Mouse (Mus musculus): Measurements from ENCODE around the gene Ccdc120.
"Not testable (repeated sequence)": the region's sequence is repeated elsewhere in the genome, so short reads cannot be mapped to it uniquely, and the experiment has no call there.

Ccdc120 gene

DNA sequence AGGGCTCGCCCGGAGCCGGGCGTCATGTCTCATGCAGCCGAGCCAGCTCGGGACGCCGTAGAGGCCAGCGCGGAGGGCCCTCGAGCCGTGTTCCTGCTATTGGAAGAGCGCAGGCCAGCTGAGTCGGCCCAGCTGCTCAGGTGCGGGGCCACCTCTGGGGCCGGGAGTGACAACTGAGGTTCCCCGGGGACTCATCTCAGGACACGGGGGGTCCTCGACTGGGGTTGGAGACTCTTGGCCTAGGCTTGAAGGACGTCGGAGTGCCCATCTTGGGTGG, 12.2 kb upstream of the Ccdc120 start:
- in situ Hi-C loops (cut with MboI; ENCODE audit: unreplicated experiment in 2 of 2) = no loop called here

DNA sequence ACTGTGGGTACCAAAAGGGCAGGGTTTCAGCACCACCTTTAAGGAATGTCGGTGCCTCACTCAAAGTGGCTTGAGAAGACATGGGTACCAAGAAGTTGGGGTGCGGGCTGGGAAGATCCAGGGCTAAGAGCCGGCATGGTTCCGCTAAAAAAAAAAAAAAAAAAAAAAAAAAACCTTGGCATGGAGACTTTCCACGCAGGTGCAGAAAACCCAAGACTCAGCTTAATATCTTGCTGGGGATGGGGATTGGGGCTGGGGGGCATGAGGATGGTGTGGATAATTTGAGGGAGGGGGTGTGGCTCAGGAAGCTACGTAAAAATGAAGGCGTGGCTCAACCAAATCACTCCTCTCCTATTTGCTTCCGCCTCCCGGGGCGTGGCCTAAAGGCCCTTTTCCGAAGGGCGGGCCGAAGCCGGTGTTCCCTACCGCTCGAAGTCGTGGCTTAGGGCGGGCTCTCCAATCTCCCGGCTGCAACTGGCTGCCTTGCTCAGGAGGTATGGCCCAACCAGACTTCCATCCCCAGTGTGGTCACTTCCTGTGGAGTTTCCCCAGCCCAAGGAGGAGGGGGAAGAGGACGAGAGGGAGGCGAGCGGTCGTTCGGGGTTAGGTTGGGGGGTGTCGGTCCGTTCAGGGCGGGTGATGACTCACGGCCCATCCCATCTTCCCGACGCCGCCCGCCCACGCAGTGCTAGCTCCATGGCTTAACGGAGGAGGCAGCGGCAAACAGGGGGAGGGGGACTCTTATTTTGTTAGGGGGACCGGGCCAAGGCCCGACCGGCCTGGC, 11.6 kb upstream of the Ccdc120 start, which contains the start of gene Tfe3:
Tfe3 (plus strand) TSS at position 424 of the 784 bp plus-strand sequence.
- in situ Hi-C loops (cut with MboI; ENCODE audit: unreplicated experiment in 2 of 2) = no loop called here

DNA sequence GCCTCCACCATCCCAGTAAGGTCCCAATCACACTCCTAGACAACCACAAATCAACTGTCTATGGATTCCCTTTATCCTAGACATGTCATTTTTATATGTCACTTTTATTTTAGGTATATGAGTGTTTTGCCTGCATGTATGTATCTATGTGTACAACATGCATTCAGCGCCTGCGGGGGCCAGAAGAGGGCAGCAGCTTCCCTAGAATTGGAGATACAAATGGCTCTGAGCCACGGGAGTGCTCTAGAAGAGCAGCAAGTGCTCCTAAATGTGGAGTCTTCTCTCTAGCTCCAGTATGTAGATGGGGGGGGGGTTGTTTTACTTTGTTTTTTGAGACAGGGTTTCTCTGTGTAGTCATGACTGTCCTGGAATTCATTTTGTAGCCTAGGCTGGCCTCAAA, 2.9 kb upstream of the Ccdc120 start:
- in situ Hi-C loops (cut with MboI; ENCODE audit: unreplicated experiment in 2 of 2) = loop anchor here in 1 of 2 experiments (5.0 kb wide), 1 partner anchor 264 kb away; the partner anchor contains the start of gene Glod5

GRCm38 (mm10) chrX:7745429-7745828, 5.3 kb downstream of the Ccdc120 start:
- in situ Hi-C loops (cut with MboI; ENCODE audit: unreplicated experiment in 2 of 2) = loop anchor here (5.0 to 10.0 kb wide), 2 partner anchors 47 to 49 kb away; no protein-coding TSS in a partner anchor

DNA sequence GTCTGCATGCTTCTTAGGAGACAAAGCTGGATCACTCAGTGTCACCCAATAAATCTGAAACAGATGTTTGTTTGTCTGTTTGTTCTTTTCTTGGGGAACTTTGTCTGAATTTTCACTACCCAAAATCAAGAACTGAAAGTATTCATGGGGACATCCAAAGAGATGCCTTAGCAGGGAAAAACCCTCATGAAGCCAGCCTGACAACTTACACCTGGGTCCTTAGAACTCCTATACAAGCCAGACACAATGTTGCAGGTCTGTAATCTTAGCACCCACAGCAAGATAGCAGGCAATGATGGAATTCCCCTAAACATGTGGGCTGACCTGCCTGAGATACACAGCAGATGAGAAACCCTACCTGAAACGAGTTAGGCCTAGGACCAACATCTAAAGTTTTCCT, 5.8 kb downstream of the Ccdc120 start:
- in situ Hi-C loops (cut with MboI; ENCODE audit: unreplicated experiment in 2 of 2) = loop anchor here (5.0 to 10.0 kb wide), 2 partner anchors 47 to 50 kb away; no protein-coding TSS in a partner anchor

GRCm38 (mm10) chrX:7743470-7743869, 7.2 kb downstream of the Ccdc120 start:
- in situ Hi-C loops (cut with MboI; ENCODE audit: unreplicated experiment in 2 of 2) = loop anchor here in 1 of 2 experiments (10.0 kb wide), 1 partner anchor 51 kb away; no protein-coding TSS in a partner anchor

DNA sequence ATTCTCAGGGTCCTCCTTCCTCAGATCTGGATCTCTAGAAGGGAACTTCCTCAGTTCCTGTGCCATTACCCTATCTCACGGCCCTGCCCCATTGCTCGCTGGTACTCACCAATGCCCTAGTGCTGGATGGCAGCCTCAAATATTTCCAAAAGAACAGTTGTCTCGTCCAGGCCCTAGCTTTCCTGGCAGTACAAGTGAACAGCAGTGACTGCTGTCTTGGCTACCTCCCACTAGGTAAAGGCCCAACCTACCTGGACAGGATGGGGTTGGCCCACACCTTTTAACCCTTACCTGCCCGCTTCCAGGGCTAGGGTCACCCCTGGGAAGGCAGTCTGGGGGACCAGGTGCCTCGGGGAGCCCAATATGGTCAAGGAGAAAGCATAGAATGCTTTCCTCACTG, 9.6 kb downstream of the Ccdc120 start:
- in situ Hi-C loops (cut with MboI; ENCODE audit: unreplicated experiment in 2 of 2) = loop anchor here in 1 of 2 experiments (10.0 kb wide), 1 partner anchor 54 kb away; no protein-coding TSS in a partner anchor

DNA sequence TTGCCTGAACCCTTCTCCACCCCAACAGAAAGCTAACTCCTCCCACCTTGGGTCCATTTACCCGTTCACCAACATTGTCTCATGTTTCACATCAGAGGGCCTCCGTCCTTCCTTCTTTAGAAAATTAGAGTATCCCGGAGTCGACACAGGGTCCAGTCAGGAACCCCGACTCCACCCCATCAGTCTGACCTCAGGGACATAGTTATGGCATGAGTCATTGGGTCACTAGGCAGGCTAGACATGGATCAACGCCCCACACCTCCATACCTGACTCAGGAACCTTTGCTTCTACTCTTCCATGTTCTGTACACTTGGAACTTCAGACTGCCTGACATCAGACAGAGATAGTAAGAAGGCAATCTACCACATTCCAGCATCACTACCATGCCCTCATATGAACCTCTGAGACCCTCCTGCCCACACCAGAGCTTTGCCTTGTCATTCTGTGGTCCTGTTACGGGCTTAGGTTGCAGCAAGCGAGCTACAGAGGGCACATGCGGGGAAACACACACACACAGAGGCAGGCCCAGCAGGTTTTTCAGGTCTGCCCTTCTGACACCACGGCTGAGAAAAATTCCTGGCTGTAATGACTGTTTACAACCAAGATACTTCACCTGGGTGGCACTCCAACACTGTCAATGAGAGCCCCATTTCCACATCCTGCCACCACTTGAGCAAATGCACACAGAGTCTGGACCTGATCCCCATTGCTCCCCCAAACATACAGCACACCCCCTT, 10.5 kb downstream of the Ccdc120 start:
- in situ Hi-C loops (cut with MboI; ENCODE audit: unreplicated experiment in 2 of 2) = loop anchor here in 1 of 2 experiments (10.0 kb wide), 1 partner anchor 55 kb away; no protein-coding TSS in a partner anchor

DNA sequence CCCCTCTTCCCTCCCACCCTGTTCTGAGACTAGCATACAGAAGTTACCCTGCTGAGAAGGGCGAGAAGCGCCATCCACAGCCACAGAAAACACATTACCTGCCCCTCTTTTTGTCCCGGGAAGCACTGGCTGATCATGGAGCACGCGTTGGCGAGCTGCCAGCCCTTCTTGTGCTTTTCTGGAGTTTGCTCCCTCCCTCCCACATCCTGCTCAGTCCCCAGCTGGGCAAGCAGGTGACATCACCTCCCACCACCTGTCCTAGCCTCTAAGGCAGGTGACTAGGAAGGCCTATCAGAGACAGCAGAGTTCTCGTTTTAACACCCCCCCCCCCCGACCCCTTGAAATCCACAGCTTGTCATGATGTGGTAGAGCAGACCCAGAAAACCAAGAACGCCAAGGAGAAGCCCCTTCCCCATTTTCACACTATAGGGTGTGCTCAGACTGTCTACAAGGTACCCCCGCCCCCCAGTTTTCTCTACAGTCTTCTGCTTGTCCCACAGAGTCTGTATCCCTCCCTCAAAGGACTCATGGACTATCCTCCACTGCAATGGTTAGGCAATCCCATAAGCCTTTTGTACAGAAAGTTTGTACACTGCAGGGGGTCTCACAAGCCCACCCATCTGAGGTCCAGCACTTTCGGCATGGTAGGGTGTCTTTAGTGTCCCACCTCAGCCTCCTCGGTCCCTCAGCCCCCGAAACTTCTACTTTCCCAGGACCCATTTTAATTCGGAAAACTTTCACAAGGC, 11.2 kb downstream of the Ccdc120 start:
- in situ Hi-C loops (cut with MboI; ENCODE audit: unreplicated experiment in 2 of 2) = loop anchor here in 1 of 2 experiments (10.0 kb wide), 1 partner anchor 55 kb away; no protein-coding TSS in a partner anchor

DNA sequence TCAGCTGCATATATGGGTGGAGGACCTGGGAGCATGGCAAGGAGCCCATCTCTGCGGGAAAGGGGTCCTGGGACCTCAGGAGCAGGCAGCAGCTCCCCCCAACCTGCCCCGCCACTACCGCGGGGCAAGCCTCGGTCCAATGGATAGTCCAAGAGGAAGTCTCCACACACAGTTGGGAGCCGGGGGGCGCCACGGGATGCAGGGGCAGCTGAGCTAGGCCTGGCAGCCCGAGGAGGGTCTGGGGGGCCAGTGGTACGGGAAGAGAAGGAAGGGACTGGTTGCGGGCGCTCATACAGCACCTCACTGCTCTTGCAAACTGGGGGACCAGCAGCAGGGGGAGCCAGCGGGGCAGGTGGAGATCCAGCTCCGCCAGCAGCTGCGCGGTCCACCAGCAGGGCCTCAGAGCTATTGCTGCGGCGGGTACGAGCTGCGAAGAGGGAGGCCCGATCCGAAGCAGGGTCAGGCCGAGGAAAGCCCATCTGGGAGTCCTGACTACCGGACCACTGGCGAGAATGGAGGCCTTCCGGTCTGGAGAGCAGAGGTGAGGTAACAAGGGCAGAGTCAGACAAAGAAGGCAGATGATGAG, 17.0 kb downstream of the Ccdc120 start:
- in situ Hi-C loops (cut with MboI; ENCODE audit: unreplicated experiment in 2 of 2) = no loop called here

- in situ Hi-C loops (cut with MboI; ENCODE audit: unreplicated experiment in 2 of 2) = no loop called here
These were observed 21.8 kb downstream of the Ccdc120 start for GRCm38 (mm10) chrX:7728922-7729265.

- in situ Hi-C loops (cut with MboI; ENCODE audit: unreplicated experiment in 2 of 2) = no loop called here
These were observed 22.3 kb downstream of the Ccdc120 start, which contains the start of gene Praf2 for GRCm38 (mm10) chrX:7728215-7728921. Praf2 (plus strand) TSS chrX:7728439.

DNA sequence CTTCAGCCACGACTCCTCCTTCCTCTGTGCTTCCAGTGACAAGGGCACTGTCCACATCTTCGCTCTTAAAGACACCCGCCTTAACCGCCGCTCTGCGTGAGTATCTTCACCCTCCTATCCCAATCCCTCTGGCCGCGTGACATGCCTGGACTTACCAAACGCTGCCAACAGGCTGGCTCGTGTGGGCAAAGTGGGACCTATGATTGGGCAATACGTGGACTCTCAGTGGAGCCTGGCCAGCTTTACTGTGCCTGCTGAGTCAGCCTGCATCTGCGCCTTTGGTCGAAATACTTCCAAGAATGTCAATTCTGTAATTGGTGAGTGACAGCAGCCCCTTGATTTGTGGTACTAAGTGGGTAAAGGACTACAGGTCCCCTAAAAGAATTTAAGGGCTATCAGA, 23.5 kb downstream of the Ccdc120 start:
- in situ Hi-C loops (cut with MboI; ENCODE audit: unreplicated experiment in 2 of 2) = no loop called here

DNA sequence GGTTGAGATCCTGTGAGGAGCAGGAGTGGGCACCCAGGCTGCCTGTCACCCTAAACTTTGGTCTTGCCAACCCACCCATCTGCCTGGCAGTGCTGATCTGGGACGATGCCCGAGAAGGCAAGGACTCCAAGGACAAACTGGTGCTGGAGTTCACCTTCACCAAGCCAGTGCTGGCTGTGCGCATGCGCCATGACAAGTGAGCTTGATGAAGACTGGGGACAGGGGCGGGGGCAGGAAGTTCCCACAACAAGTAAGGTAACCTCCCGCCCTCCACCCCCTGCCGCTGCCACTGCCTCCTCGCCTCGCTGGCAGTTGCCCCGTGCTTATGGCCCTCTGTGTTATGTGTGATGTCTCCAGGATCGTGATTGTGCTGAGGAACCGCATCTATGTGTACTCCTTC, 24.9 kb downstream of the Ccdc120 start:
- in situ Hi-C loops (cut with MboI; ENCODE audit: unreplicated experiment in 2 of 2) = no loop called here

DNA sequence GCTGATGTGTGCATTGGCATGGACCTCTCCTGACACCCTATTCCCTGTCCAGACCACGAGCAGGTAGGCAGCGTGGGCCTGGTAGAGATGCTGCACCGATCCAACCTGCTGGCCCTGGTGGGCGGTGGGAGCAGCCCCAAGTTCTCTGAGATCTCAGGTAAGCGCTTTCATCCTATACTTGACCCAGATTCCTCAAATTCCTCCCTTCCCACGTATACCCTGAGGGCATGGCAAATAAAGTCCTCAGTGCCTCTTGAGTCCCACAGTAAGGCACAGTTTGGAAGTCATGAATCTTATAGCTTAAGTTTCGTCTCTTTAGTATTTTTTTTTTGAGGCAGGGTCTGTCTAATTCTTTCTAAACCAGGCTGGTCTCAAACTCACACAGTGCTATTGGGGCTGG, 26.6 kb downstream of the Ccdc120 start:
- in situ Hi-C loops (cut with MboI; ENCODE audit: unreplicated experiment in 2 of 2) = no loop called here

DNA sequence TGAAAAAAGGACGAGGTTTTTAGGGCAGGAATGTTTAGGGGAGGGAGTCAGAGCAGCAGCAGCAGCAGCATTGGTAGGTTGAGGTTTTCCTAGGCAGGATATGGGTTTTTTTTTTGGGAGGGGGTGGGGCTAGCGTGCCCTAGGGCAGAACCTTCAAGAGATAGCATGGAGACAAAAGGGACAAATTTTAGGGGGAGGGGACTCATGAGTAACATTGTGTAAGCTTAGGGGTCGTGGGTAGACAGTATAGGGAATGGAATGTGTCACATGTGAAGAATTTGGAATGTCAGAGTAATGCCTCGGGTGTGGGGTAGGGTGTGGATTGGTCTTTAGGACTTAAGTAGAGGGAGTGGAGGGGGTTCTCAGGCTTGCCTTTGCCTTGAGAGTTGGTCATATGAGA, 28.0 kb downstream of the Ccdc120 start:
- in situ Hi-C loops (cut with MboI; ENCODE audit: unreplicated experiment in 2 of 2) = no loop called here

- in situ Hi-C loops (cut with MboI; ENCODE audit: unreplicated experiment in 2 of 2) = no loop called here
These were observed 28.5 kb downstream of the Ccdc120 start for GRCm38 (mm10) chrX:7722282-7722611.

DNA sequence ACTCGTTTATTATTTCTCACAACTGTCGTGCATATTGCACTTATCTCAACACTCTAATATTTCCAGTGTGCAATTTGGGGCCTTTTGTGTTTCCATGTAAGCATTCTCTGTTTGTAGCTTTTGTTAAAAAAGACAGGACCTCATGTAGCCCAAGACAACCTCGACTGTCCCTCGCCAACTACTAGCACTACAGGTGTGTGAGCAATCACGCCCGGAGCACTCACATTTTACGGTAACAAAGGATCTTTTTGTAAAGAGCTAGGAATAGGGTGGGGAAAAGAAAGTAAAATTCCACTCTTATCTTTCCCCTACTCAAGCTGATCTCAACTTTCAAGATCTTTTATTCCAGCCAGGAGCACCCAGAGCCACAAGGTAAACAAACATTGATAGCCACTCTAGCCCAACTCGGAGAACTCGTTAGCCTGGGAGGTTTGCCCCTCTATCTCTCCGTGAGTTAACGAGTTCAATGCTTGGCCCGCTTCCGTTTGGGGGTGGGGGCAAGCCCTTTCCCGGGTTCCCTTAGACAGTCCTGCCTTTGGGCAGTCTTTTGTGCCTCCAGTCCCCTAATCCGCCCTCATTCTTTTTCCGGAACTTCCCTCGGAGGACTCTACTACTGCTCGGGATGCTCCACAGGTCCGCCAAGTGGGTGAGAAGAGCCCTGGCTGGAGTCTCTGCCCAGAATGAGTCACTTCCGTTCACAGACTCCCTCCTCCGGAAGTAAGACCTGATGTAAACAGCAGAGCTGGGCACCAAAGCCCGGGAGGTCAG, 29.0 kb downstream of the Ccdc120 start, which contains the start of gene Gm45208:
Gm45208 (plus strand) TSS at position 732 of the 768 bp plus-strand sequence.
- in situ Hi-C loops (cut with MboI; ENCODE audit: unreplicated experiment in 2 of 2) = no loop called here

DNA sequence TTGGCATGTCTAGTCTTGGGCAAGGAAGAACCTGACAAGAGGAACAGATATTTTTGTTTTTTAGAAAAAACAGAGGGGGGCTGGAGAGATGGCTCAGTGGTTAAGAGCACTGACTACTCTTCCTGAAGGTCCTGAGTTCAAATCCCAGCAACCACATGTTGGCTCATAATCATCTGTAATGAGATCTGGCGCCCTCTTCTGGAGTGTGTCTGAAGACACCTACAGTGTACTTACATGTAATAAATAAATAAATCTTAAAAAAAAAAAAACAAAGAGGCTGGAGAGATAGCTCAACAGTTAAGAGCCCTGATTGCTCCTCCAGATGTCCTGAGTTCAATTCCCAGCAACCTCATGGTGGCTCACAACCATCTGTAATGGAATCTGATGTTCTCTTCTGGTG, 34.6 kb downstream of the Ccdc120 start:
- in situ Hi-C loops (cut with MboI; ENCODE audit: unreplicated experiment in 2 of 2) = not testable (repeated sequence)
